Mouse (Mus musculus): ENCODE results near the gene Gpm6b. TPM values are rescaled to one million over a fixed set of nuclear protein-coding genes. Genes with fewer than 3 reads are reported as not detected.

The Gpm6b gene
- polyA plus RNA-seq (2017; shearing (Covaris generic)): 8.7 TPM

DNA sequence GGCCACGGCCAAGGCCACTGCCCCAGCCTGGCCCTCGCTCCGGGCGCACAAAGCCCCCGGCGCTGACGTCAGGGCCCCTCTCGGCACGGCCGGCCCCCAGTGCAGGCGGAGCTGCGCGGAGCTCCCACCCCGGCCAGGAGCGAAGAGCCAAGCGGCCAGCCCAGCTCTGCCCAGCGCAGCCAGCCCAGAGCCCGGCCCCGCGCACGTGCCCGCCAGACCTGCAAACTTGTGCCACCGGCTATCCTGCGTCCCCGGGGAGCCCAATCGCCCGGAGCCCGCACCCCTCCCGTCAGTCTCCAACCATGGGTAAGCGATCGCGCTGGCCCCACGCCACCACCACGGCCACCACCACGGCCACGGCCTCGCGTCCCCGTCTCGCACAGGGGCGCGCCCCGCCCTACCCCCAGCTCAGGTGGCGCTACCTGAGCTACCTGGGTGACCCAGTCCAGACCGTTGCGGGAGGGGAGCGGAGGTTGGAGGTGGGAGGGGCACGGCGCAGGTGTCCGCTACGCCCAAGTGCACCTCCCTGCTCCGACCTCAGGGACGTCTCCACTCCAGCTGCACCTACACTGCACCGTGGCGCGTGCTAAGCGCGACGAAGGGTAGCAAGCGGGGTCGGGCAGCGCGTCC is at the start of gene Gpm6b:
Gpm6b (plus strand) TSS at position 81 of the 630 bp plus-strand sequence.

Other genes starting within 250 kb of the Gpm6b start
- 6.1 TPM for gene Gemin8, start 68.5 kb upstream of the Gpm6b start, polyA plus RNA-seq (2017; shearing (Covaris generic))
- 14.5 TPM for gene Trappc2, start 201.7 kb downstream of the Gpm6b start, polyA plus RNA-seq (2017; shearing (Covaris generic))
- 7.1 TPM for gene Ofd1, start 201.8 kb downstream of the Gpm6b start, polyA plus RNA-seq (2017; shearing (Covaris generic))
- 28.4 TPM for gene Rab9, start 241.0 kb downstream of the Gpm6b start, polyA plus RNA-seq (2017; shearing (Covaris generic))

All from effector memory CD4-positive, alpha-beta T cell, adult 7 months (primary cell).